Mouse (Mus musculus): ENCODE data around the gene Arhgef16.

DNA sequence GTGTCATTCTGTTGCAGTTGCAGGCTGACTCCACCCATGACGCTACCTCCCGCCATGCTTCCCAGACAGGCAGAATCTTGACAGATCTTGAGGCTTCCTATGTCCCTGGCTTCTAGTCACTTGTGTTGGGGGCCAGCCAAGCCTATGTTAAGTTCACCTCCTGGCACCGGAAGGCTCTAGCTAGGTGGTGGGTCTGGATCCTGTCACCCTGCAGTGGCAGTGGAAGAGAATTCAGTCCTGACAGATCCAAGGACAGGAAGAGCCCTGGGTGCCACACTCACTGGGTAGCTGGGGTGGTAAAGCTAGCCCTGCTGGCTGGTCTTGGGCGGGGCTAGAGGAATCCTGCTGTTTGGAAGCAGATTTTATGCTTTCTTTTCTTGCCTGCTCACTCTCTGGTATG is 23.9 kb upstream of the Arhgef16 start:
- no peak for TF ChIP-seq HCFC1 (IDR thresholded peaks at IDR 0.05; ENCODE audit: borderline replicate concordance, insufficient read depth, low read length)
- TF ChIP-seq MAFK (IDR thresholded peaks at IDR 0.05; ENCODE audit: insufficient read depth, low read depth, low read length) = no peak
- no peak for TF ChIP-seq CHD2 (IDR thresholded peaks at IDR 0.05; ENCODE audit: low read depth, low read length)
- no peak for TF ChIP-seq ZC3H11A (IDR thresholded peaks at IDR 0.05; ENCODE audit: borderline replicate concordance, low read depth, low read length)
- TF ChIP-seq ZNF384 (IDR thresholded peaks at IDR 0.05; ENCODE audit: low read depth, low read length) = no peak
